Mouse (Mus musculus) gastrocnemius, adult 18-20 months (tissue): ENCODE results near the gene Tspan33. TPM values are rescaled to one million over a fixed set of nuclear protein-coding genes. Genes with fewer than 3 reads are reported as not detected.
"Not testable (repeated sequence)": the region's sequence is repeated elsewhere in the genome, so short reads cannot be mapped to it uniquely, and the experiment has no call there.

Source experiments
- DNase-seq: peaks from one replicate; pipeline ENCODE4 v3.0.0; 2021; ENCODE audit warnings: low spot score
- long read RNA-seq, 2 experiments: library from polyadenylated mRNA; stranded (forward); transcript quantifications; one replicate each; pipeline ENCODE4 v2.0.0; 2021
- total RNA-seq, 2 experiments: library from RNA; stranded (reverse); gene quantifications; 2 replicates each; pipeline ENCODE4 v1.2.3; 2021

The Tspan33 gene
- total RNA-seq: 1 to 10 TPM; 2.6 to 3.6 TPM
- long read RNA-seq, experiment 1, transcript Tspan33-201 (8 exons, 1,994 nt): major isoform, 5 of 13 reads
- long read RNA-seq, experiment 1, partial matches to known transcripts: 0 of 13 reads
- long read RNA-seq, experiment 1, other reads (novel, unspliced or antisense): 5 of 13 reads
- long read RNA-seq, experiment 2, partial matches to known transcripts: 0 of 4 reads
- long read RNA-seq, experiment 2, other reads (novel, unspliced or antisense): 1 of 4 reads

DNA sequence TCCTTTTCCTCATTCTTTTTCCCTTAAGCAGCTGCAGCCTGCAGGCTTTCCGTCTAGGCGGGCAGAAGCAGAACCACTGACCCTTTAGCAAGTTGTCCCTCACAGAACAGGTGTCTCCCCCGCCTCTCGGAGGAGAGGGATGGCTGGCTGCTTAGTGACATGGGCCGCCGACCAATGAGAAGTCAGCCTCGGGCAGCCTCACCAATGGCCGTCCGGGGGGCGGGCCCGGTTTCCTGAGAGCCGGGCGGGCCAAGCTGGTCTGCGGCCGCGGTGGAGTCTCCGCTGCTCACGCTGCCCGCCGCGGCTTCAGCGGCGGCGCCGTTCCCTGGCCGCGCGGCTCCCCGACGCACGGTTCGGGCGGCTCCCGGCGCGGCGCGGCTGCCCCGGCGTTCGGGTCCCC is at the start of gene Tspan33:
Gene Tspan33, plus strand, starts transcription at position 270 of the 400 bp plus-strand sequence.
- peak; percentile 93 for DNase-seq

DNA sequence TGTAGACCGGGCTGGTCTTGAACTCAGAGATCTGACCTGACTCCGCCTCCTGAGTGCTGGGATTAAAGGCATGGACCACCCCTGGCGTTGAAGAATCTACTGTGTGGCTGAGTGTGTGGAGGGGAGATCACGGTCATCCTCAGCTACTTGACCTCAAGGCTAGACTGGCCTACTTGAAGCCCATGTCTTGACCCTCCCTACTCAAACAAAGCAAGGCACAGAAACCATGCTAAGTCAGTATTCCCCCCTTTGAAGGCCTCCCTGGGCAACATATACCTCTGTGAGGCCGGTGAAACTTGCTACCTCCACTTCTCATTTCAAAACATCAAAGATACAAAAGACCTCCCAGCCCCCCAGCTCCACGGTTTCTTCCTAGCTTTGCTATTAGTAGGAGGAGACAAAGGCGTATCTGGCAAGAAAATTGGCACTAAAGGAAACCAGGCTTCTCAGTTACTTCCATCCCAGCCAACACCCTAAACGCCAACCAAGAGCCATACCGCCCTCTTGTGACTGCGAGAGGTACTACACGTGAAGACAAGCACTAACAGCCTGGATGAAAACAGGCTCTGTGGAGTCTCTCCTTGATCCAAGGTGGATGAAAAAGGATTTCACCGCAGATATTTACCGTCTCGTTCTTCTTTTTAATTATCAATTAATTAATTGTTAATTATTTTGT is 44.4 kb upstream of the Tspan33 start:
- peak; percentile 90 for DNase-seq

DNA sequence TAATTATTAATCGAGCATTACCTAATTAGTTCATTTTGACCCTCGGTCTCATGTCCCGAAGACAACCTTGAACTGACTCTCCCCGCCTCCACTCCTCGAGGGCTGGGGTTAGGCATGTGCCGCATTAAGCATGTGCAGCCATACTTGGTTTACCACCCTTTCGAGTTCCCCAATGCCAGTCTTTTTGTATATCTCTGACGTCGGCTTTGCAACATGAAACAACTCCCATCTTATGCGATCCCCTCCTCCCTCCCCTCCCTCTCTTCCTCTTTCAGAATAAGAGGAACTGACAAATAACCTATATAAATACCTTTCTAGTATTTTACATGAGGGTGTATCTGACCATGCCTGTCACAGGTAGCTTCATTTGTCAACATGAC is 43.9 kb upstream of the Tspan33 start:
- DNase-seq: no peak

DNA sequence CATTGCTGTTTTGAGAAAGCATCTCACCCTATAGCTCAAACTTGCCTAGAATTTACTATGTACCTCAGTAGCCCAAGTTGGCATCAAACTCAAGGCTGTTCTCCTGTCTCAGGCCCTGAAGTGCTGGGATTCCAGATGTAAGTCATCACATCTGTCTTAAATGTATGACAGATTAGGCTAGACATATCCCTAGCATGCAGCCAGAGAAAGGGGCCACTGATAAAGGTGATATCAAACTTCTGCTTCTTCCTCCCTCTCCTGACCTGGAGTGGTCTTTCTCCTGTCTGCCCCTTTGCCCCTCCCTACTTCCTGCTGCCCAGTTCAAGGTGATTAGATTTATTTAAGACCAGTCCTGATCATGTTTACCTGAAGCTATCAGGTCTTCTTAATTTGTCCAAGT is 40.8 kb upstream of the Tspan33 start:
- DNase-seq: no peak

DNA sequence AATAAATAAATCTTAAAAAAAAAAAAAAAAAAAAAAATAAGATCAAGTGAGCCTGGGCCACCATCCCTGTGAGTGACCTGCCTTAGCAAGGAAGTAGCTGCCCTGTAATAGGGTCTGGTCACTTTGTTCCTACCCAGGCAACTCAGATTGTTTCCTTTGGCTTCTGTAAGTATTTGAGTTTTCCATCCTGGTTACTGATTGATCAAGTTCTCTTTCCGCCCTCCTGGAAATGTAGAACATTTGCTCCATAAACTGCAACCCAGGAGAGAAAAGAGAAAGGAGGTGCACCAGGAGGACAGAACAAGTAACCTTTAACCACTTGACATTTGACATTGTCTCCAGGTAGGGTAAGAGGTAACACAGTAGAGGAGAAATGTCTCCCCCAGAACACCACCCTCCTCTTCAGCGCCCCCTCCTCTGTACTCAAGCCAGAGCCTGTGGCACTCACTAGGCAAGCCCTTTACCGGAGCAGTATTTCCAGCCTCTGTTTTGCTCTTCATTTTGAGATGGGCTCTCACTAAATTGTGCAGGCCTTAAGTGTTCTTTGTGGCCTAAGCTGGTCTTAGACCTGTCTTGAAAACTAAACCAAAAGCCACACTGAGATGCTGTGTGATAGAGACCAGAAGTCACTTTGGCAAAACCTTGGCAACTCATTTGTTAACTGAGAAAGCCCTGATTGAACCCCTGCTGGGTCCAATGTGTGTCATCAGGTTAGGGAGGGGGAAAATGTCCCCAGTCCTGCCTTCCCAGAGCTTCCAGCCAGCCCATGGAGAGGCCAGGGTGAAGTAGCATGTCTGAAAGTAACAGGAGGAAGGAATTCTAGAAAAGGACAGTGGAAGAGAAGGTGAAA is 35.2 kb upstream of the Tspan33 start:
- no peak for DNase-seq

DNA sequence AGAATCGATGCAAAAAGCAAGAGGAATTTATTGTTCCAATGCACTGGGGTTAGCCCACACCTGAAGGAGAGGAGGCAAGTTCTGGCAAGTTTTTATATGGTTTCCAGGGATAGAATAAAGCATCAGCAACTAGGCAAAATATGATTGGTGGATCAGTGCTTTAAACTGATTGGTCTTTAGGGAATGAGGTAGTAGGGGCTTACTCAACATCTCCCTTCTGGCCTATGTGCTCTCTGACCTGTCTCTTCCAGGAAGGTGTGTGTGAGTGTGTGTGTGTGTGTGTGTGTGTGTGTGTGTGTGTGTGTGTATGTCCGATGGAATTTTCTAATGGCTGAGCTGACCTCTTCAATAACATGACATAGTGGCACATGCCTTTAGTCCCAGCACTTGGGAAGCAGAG is 34.1 kb upstream of the Tspan33 start:
- DNase-seq: no peak

DNA sequence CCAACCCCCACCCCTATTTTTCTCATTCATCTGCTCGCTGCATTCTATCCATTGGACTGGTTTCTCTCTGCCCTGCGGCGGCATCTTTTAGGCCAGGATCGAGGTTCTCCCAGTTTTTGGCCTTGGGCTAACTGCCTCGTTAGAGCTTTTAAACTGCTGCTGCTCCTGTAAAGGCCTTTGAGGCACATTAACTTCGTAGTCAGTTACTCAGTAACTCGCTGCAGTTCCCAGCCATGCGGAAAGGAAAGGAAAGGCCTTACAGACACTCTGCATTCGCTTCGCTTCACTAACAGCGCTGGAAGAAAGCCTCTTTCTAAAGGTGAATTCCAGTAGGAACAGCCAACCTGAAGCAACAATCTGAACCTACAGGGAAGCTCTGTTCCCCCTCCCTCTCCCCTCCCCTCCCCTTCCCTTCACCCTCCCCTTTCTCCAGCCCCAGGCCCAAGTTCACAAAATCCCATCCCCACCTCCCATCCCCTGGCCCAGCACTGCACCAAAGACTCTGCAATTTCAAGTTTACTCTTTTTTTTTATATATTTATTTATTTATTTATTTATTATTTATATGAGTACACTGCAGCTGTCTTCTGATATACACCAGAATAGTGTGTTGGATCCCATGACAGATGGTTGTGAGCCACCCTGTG is 33.2 kb upstream of the Tspan33 start:
- no peak for DNase-seq

DNA sequence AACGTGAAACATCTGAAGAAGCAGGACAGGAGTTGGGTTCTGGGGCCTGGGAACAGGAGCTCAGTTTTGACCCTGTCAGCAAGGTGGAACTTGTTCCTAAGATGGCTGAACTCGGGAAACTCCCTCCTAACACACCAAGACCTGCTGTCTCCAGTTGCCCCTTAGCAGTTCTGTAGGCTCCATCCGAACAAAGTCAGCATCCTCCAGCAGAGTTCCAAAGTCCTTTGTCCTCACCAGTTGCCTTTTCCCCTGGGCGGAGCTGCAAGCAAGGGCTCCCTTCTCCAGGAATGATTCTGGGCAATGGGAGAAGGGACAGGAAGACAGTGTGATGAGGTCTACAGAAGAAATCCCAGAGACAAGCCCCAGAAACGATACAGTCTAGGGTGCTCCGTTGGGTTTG is 26.8 kb upstream of the Tspan33 start:
- DNase-seq: no peak

DNA sequence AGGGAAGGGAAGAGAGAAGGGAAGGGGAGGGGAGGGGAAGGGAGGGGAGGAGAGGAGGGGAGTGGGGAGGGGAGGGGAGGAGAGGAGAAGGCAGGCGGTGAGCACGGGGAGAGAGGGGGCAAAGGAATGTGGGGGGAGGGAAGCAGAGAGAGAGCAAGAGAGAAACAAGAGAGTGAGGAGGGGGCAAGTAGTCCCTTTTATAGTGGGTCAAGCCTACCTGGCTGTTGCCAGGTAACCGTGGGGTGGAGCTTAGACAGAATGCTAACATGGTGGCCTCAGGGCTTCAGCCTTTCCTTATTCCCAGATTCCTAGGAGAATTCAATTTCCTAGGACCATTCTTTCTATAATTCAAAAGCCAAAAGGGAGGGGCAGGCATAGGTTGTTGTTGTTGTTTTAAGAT is 22.3 kb upstream of the Tspan33 start:
- DNase-seq: no peak

DNA sequence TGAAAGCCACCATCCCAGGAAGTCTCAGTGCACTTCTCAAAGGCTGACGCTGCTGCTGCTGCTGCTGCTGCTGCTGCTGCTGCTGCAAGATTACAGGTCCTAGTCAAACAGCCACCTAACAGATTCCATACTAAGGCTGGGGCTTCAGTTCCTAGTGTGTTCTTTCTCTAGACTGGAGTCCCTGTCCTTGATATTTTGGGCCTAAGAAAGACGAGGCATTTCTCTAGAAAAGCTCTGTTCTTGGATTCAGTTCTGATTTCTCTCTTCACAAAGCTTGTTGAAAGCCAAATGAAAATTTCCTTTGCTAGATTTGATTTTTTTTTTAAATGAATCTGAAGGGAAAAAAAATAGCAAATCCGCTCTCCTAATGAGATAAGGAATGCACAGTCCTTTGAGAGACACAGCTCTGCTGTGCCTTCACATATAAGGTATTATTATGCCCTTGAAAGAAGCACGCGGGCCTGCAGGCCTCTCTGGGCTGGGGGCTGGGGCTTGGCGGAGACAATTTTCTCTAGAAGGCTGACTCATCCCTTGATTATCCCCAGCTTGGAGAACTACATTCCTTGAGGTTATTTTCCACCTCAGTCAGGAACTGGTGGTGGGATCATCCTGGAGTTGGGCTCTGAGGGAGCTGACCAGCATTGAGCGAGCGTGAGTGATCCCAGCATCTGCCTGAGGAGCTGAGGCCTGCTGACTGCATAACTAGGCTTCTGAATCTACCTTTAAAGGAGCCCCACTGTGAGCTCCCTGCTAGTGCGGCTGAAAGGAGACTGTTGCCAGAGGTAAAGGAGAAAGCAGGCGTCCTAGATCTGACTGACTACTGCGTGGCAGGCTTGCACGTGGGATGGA is 21.2 kb upstream of the Tspan33 start:
- DNase-seq: no peak

DNA sequence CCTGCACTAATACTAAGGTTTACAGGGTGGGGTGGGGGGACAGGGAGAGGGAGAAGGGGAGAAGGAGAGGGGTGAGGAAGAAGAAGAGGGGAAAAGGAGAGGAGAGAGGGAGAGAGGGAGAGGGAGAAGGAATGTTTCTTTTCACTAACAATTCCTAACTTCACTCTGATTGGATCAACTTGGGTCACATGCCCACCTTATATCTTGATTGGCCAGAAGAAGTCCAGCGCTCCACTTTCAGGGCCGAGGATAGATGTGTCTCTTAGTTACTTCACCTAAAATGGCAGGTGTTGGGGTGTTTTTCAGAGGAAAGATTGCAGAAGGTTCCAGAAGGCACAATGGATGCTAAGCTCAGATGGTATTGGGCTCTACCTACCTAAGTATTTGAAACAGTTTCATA is 20.3 kb upstream of the Tspan33 start:
- no peak for DNase-seq

DNA sequence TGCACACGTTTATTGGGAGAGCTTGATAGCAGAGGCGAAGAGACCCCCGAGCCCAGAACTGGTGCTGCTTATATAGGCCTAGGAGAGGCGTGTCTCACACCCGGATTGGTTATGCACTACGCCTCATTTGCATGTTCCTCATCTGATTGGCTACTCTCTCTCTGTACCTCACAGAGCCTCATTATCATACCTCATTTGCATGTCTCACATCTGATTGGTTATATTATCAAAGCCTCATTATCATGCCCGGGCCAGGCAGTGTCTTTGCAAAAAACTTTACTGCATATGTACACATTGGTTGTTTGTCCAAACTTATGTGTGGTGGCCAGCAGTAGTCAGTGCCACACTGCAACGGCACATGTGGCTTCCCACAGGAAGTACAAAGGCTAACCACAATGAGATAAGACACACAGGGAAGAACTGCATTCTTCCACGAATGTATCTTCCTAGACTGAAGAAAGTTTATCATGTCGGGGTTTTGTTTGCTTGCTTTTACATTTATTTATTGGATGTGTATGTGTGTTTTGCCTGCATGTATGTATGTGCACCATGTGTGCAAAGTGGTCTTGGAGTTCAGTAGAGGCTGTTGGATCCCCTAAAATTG is 14.0 kb upstream of the Tspan33 start:
- not testable (repeated sequence) for DNase-seq

DNA sequence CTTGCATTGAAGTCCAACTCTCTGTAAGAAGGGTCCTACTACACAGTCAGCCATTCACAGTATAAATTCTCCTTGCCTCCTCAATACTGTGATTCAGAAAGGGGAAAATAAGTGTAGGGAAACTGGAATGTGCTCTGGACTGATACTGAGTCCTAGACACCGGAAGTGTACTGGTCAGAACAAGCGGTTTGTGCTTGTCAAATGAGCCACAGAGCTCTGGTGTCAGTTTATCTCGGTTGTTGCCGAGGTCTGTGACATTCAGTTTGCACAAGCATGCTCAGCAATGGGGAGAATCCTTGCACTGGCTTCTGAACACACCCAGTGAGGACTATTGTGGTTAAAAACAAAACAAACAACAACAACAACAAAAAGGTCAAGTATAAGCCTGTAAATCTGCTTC is 12.2 kb upstream of the Tspan33 start:
- DNase-seq: no peak

DNA sequence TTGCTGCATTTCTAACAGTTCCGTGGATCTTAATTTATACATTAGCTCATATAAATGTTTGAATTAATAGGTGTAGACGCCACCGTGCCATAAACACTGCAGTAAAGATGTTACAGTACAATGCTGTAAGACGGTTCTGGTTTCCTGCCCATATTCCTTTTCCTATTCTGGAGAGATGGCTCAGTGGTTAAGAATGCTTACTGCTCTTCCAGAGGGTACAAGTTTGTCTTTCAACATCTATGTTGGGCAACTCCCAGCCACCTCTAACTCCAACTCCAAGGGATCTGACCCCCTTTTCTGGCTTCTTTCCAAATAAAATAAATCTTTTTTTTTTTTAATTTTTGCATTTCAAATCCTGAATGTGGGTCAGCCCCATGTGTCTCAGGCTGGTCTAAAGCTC is 9.3 kb upstream of the Tspan33 start:
- no peak for DNase-seq

DNA sequence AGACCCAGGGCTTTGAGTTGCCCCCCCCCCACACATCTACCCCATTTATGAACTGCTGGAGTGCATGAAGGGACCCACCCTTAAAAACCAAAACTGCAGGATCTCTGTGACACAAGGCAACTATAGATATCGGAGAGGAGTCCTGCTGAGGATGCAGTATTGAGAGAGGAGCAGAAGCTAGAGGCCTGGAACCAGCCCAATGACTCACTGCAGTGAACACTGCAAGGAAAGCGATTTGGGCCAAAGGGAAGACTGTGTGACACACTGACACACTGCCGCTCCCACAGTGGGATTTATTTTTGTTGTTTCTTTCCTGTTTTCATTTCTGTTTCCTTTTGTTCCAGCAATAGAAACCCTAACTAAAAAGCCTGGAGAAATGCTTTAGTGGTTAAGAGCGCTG is 8.1 kb upstream of the Tspan33 start:
- no peak for DNase-seq

DNA sequence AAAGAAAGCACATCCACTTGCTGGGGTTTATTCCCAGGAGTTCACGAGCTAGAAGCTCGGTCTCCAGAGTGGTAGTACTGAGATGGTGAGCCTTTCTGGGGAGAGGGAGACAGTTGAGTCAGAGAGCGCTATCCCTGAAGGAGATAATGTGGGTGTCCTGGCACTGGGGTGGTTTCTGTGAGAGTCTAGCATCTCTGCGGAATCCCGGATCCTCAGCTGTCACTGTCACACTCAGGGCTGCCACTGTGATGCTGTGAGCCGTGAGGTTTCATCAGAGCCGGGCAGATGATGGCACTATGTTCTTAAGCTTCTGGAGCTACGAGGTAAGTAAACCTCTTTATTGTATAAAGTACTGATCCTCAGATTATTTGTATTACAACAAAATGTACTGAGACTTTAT is 4.6 kb upstream of the Tspan33 start:
- DNase-seq: no peak

DNA sequence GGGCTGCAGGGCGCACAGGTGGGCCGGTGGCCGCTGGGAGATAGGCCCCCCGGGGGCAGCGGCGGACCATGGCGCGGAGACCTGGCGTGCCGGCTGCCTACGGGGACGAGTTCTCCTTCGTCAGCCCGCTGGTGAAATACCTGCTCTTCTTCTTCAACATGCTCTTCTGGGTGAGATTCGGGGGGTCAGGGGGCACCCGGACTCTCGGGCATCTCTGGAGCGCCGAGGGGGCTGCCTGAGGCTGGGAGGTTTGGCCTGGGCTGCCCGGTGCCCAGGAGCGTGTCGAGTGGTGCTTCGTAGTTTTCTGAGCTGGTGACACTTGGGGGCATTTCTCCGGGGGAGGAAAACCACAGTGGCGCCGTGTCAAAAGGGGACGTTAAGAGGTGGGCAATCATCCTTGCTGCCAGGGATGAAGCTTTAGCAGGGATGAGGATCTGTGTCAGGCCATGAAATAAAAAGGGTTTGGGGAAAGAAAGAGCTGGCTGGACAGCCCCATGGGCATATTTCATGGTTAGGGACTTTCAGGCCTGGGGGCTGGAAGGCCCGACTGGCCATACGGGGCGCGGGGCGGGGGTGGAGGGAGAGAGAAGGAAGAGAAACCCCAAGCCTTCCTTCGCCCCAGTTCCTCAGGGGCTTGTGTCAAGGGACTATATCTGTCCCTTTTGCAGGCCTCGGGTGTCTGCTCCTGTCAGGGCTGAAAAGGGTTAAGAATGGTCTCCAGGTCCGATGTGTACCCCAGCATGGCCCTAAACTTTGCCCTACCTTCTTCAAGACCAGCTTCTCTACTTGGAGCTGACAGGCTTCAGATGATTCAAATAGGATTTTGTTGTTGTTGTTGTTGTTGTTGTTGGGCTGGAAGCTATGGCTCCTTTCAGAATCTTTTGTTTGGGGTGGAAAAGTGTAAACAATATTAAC is 610 bp downstream of the Tspan33 start:
- DNase-seq: no peak

DNA sequence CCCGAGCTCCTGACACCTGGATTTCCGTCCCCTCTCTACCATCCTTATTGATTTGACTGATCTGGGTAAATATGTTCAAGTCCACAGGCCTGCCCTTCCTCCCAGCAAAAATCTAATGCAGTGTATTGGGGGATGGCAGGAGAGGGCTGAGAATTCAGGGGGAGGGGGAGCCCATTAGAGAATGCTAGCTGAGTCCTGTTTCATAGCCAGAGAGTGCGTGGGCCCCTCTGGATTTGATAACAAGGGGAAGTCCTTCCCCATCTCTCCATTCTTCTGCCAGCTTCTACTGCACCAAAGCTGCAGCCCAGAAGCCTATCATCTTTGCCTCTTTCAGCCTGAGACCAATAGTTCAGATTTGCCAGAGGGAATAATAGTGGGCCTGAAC is 1.3 kb downstream of the Tspan33 start:
- DNase-seq: no peak

DNA sequence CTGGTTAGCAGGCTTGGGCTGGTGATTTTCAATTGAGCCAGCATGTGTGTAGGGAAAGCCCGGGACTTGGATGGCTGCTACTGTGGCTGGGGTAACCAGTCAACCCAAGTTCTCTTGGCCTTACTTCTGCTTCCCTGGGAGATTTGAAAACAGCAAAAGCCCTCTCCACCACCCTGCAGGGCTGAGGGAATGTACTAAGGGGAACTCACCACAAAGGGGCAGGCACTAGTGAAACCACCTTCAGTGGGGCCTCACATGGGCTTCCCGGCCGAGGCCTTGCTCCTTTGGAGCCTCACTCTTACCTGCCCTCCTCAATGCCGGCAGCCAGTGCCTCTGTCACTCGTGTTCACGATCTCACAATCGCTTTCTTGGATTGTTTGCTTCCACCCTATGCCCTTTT is 2.0 kb downstream of the Tspan33 start:
- no peak for DNase-seq

DNA sequence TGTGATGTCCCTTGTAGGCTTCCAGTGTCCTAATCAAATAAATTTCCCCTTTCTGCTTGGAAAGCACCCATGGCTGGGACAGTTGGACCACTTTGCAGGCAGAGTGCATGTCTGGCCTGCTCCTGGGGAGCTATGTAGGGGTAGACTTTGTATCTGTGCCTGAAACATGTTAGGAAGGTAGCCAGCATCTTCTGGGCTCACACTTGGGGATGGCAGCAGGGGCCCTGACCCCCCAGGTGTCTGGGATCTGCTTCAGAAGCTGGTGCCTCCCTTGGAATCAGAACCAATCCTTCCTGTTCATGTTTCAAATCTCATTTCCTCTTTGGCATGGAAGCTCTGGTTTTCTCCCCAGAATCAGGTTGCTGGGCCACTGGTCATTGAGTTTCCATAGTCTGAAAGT is 3.1 kb downstream of the Tspan33 start:
- DNase-seq: no peak
